Mouse (Mus musculus) C2C12 (cell line): Measurements from ENCODE around the gene Tbce.

Experiments used
- CTCF ChIP-seq: IDR thresholded peaks from one replicate; pipeline ENCODE4 v1.5.1; 2011; ENCODE audit not compliant: control insufficient read depth, insufficient read depth, insufficient read length
- MAX ChIP-seq: IDR thresholded peaks from one replicate; pipeline ENCODE4 v1.6.1; 2011; ENCODE audit warnings: mild to moderate bottlenecking, control low read depth

DNA sequence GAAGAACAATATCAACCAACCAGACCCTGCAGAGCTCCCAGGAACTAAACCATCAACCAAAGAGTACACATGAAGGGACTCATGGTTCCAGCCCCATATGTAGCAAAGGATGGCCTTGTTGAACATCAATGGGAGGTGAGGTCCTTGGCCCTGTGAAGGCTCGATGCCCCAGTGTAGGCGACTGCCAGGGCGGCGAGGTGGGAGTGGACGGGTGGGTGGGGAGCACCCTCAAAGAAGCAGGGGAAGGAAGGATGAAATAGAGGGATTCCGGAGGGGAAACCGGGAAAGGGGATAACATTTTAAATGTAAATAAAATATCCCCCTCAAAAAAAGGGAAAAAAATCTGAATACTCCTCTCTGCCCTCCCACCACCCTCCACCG is 537 bp downstream of the Tbce start:
- TF ChIP-seq CTCF: no peak
- TF ChIP-seq MAX: no peak
